Mouse (Mus musculus) C2C12 (cell line): ENCODE measurements at regions not wholly inside any gene's neighbourhood (a gene's known extent, or its start where the extent isn't known, plus 50 kb on each side); places are given as distances from the start of the nearest gene placed in this dataset.

Source experiments
- CTCF ChIP-seq: IDR thresholded peaks from one replicate; pipeline ENCODE4 v1.5.1; 2011; ENCODE audit not compliant: control insufficient read depth, insufficient read depth, insufficient read length
- FOSL1 ChIP-seq: IDR thresholded peaks from one replicate; pipeline ENCODE4 v1.8.0; 2011; ENCODE audit warnings: mild to moderate bottlenecking, low read length; ENCODE audit not compliant: poor library complexity, insufficient read depth, severe bottlenecking
- MAX ChIP-seq: IDR thresholded peaks from one replicate; pipeline ENCODE4 v1.6.1; 2011; ENCODE audit warnings: mild to moderate bottlenecking, control low read depth
- MYOD1 ChIP-seq: IDR thresholded peaks from one replicate; pipeline ENCODE4 v1.6.1; 2011; ENCODE audit warnings: low read depth; ENCODE audit not compliant: control insufficient read depth, insufficient read length
- USF1 ChIP-seq: IDR thresholded peaks from one replicate; pipeline ENCODE4 v1.6.1; 2011; ENCODE audit warnings: low read depth, mild to moderate bottlenecking, control low read depth, moderate library complexity

- TF ChIP-seq MAX (no peak), CTCF (no peak), FOSL1 (no peak), USF1 (no peak), MYOD1 (no peak)
These were observed 141.0 kb upstream of the Ankrd50 start for GRCm38 (mm10) chr3:38625575-38626184.
